Mouse (Mus musculus): ENCODE results near the gene Inpp5a.

Gene Inpp5a

DNA sequence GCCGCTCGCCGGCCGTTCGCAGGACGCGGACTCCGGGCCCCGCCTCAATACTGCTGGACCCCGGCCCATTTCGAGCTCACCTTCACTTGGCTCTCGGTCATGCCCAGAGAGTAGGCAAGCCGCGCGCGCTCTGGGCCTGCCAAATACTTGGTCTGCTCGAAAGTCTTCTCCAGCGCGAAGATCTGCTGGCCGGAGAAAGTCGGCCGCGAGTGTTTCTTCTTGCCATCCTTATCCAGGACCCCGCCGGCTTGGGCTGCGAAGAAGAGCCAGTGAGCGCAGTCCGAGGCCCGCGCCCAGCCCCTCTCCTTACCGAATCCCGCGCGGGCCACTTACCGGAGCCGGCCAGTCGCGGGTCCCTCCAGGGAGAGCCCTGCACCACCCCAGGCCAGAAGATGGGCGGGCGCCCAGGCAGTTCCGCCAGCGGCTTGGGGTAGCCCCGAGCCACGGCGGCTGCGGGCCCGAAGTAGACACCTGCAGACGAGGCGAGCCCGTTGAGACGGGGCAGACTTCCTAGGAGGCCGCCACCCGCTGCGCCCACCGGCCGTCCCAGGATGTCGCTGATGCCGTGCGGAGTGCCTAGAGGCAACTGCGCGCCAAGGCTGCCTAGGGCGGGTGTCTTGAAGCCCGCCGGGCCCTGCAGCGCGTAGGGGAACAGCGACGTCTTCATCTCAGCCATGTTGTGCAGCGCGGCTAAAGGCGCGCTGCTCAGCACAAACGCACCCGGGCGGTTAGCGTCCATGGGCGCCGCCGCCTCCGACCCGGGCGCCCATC, 193.1 kb downstream of the Inpp5a start:
- no peak for DNase-seq (ENCODE audit: low spot score)

- peak; percentile 60 for DNase-seq (ENCODE audit: low spot score)
Observed at GRCm38 (mm10) chr7:139582595-139582994, 193.7 kb downstream of the Inpp5a start, which contains the start of gene Nkx6-2. Gene Nkx6-2, minus strand, starts transcription at chr7:139582797.

- DNase-seq (ENCODE audit: low spot score) = no peak
Observed at GRCm38 (mm10) chr7:139583094-139583737, 194.3 kb downstream of the Inpp5a start.

GRCm38 (mm10) chr7:139584221-139585175, 195.6 kb downstream of the Inpp5a start:
- no peak for DNase-seq (ENCODE audit: low spot score)

- DNase-seq (ENCODE audit: low spot score) = no peak
Observed at GRCm38 (mm10) chr7:139585183-139585821, 196.4 kb downstream of the Inpp5a start.

GRCm38 (mm10) chr7:139587919-139588318, 199.0 kb downstream of the Inpp5a start:
- no peak for DNase-seq (ENCODE audit: low spot score)

DNA sequence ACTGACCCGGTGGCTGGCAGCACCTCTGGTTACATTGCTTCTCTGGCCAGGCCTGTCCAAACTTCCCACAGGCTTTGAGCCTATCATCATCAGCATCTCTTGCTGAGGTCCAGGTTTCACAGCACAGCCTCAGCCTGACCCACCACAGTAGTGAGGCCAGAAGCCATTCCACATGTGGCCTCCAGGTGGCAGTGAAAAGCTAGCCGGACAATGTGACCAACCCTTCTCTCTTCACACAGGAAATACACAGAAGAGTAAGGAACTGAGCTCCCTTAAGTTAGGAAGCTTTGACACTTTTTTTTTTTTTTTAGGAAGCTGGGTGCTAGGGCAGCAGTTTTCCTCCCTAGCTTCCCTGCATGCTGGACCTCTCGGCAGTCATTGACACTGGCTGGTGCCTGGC, 201.4 kb downstream of the Inpp5a start:
- DNase-seq (ENCODE audit: low spot score) = peak; percentile 49

DNA sequence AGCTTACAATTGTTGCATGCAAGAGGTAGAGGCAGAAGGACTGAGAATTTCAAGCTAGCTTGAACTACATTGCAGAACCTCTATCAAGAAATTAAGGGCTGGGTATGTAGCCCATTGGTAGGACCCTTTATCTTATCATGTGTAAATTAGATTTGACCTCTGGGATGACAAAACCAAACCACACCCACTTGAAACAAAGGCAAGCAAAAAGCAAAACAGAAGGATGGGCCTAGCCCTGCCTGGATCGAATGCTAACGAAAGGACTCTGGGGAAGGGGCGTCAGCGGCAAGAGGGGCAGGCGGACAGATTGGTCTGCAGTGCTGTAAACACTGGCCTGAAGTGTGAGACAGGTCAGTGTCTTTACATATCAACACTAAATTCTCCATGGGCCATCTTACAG, 202.4 kb downstream of the Inpp5a start:
- no peak for DNase-seq (ENCODE audit: low spot score)

DNA sequence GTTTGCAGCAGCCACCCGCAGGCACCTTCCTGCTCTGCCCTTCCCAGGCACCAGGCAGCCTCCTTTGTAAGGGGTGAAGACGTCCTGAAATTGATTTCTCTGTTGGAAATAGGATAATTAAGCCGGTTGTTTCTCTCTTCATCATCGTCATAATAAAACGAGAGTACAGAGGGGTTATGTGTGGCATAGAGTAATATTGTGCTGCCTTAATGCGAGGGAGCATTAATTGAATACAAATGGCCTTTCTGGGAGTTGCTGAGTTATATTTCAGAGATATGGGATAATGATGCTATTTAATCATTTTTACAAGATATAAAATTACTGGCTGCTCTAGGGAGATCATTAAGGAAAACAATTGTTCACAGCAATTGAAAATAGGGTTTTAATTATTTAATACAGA, 206.4 kb downstream of the Inpp5a start:
- no peak for DNase-seq (ENCODE audit: low spot score)

- DNase-seq (ENCODE audit: low spot score) = no peak
Observed at GRCm38 (mm10) chr7:139595862-139596261, 207.0 kb downstream of the Inpp5a start.

DNA sequence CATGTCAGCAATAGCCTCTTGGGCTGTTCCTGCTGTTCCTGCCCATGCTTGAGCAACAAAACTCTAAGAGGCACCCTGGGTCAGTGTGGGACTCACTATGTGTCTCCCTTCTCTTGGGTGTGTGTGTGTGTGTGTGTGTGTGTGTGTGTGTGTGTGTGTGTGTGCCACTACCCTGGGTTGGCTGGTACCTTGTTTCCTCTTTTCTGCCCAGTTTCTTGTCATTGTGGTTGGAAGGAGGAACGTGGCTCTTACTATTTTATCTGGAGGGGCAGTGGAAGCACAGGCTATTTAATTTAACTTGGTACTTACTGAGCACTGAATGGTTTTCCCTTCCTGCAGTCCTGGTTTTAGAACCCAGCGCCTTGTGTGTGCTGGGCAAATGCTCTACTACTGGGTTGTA, 221.4 kb downstream of the Inpp5a start:
- no peak for DNase-seq (ENCODE audit: low spot score)

DNA sequence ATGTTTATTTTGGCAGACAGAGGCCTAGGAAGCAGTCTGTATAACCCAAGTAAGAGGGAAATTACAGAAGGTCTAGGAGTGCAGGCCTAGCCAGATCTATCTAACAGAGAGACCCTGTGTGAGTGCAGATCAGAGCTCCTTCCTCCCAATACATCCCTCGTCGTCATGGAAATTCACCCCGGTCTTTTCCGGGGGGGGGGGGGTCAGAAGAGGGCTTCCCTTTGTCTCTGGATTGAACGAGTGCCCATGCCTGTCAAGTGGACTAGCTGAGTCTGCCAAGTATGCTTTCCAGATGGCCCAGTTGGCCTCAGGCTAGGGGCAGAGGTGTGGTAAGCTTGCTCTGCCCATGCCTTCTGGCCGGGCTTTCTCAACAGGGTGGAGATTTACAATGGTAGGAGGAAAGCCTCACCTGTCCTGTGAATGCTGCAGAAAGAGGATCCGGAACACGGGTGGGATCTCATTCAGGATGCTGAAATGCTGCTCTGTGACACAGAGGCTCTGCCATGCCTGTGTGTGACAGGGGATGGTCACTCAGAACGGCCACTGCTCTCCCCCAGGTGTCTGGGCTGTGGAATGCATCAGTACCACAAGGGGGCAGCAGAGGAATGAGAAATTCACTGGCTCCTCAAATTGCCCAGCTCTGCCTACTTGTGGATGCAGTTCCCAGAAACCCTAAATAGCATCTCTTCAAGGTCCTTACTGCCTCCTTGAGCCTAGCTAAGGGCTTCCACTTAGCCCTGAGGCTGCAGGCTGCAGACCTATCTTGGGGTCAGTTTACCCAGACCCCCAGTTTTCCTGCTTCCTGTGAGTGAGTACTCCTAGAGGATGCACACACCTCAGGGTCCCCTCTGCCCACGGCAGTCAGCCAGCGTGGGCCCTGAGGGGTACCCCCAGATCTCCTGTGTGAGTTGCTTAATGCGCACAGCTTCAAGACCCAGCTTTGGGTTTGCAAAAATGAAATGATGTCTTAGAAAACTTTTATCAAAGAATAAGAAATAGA, 227.2 kb downstream of the Inpp5a start:
- DNase-seq (ENCODE audit: low spot score) = peak; percentile 75

GRCm38 (mm10) chr7:139622568-139622967, 233.7 kb downstream of the Inpp5a start:
- DNase-seq (ENCODE audit: low spot score) = no peak

DNA sequence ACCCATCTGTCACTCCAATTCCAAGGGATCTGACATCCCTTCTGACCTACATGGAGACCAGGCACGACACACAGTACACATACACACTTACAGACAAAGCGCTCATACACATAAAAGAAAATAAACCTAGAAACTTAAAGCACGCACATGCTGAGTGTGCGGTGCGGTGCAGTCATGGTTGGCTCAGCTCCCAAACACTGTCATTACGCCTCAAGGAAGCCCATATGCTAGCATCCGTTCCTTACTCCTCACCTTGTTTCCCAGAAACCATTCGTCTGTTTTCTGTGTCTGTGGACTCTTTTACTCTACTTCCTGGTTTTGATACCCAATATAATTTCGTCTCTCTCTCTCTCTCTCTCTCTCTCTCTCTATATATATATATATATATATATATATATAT, 236.2 kb downstream of the Inpp5a start:
- DNase-seq (ENCODE audit: low spot score) = no peak
